Mouse (Mus musculus) kidney, adult 2 months (tissue): ENCODE results near the gene Fbxw11.

Experiments
- CTCF ChIP-seq: fragments of 200-500 bp; conservative IDR thresholded peaks from 2 replicates; pipeline ENCODE4 v1.5.1; 2011; ENCODE audit warnings: low read depth, mild to moderate bottlenecking, control low read depth, low read length, moderate library complexity, mixed read lengths; ENCODE audit not compliant: insufficient read depth, insufficient read length
- POLR2A ChIP-seq: fragments of 200-500 bp; IDR thresholded peaks from one replicate; pipeline ENCODE4 v1.6.1; 2011; ENCODE audit warnings: low read depth, low read length, control low read depth

- TF ChIP-seq CTCF (peak; percentile 33; the same call in 1 of the 2 replicates), POLR2A (no peak)
Measured at GRCm38 (mm10) chr11:32633542-32633941, 9.0 kb upstream of the Fbxw11 start.
